Mouse (Mus musculus): ENCODE measurements around the gene Cdyl. TPM values are rescaled to one million over a fixed set of nuclear protein-coding genes. Genes with fewer than 3 reads are reported as not detected.
A peak's percentile ranks its signal among the peaks of the same experiment; 100 is the strongest.

The Cdyl gene
- polyA plus RNA-seq, 1 experiment from 2014 or later = 9.5 TPM

GRCm38 (mm10) chr13:35760372-35760771 lies 100.7 kb downstream of the Cdyl start:
- Histone ChIP-seq H3K9me3 (replicated peaks) (no peaks in the 10 kb centered on the region), H3K4me1 (replicated peaks) (peaks cover 96% of the 10 kb centered on the region), H3K4me2 (no peak overlapping the region)

GRCm38 (mm10) chr13:35764559-35764958 lies 104.9 kb downstream of the Cdyl start:
- no peaks in the 10 kb centered on the region for H3K36me3 ChIP-seq (replicated peaks)
- H3K9me3 ChIP-seq (replicated peaks) = no peaks in the 10 kb centered on the region
- peak overlapping the region; percentile 34; the same call in 1 of the 2 replicates for H3K27ac ChIP-seq (replicated peaks)
- peaks cover 93% of the 10 kb centered on the region for H3K4me1 ChIP-seq (replicated peaks)
- no peaks in the 10 kb centered on the region for H3K27me3 ChIP-seq
- peak; percentile 42 for ATAC-seq (ENCODE audit: insufficient read depth)
- H3K9ac ChIP-seq = no peak overlapping the region
- H3K4me3 ChIP-seq (replicated peaks) = no peak overlapping the region
- 20% methylated on average over 3 of the region's 3 CpGs for WGBS (ENCODE audit: insufficient replicate concordance)
- peak overlapping the region; percentile 4; the same call in 1 of the 2 replicates for H3K4me2 ChIP-seq

More at GRCm38 (mm10) chr13:35760372-35760771, 100.7 kb downstream of the Cdyl start:
- 0 out of 2 replicates have a peak, but pooled peaks cover 7% of the 10 kb centered on the region for H3K36me3 ChIP-seq (replicated peaks)
- ATAC-seq (ENCODE audit: insufficient read depth) = no peak
- H3K4me3 ChIP-seq (replicated peaks) = no peak overlapping the region
- H3K27ac ChIP-seq (replicated peaks) = no peak overlapping the region
- H3K27me3 ChIP-seq = no peaks in the 10 kb centered on the region
- 67% methylated on average over 2 of the region's 2 CpGs for WGBS (ENCODE audit: insufficient replicate concordance)
- no peak overlapping the region for H3K9ac ChIP-seq

GRCm38 (mm10) chr13:35765817-35766216 lies 106.2 kb downstream of the Cdyl start:
- Histone ChIP-seq H3K4me1 (replicated peaks) (peaks cover 91% of the 10 kb centered on the region), H3K36me3 (replicated peaks) (no peaks in the 10 kb centered on the region), H3K9me3 (replicated peaks) (no peaks in the 10 kb centered on the region), H3K9ac (peak overlapping the region; percentile 16; the same call in 1 of the 2 replicates), H3K4me2 (no peak overlapping the region), H3K27ac (replicated peaks) (peak overlapping the region; percentile 56; the same call in 1 of the 2 replicates), H3K27me3 (no peaks in the 10 kb centered on the region), H3K4me3 (replicated peaks) (no peak overlapping the region)
- whole genome bisulfite sequencing (ENCODE audit: insufficient replicate concordance) = 52% methylated on average over 2 of the region's 2 CpGs
- no peak for ATAC-seq (ENCODE audit: insufficient read depth)

GRCm38 (mm10) chr13:35769673-35770072 lies 110.0 kb downstream of the Cdyl start:
- Histone ChIP-seq H3K4me1 (replicated peaks) (peaks cover 82% of the 10 kb centered on the region), H3K9me3 (replicated peaks) (no peaks in the 10 kb centered on the region), H3K9ac (no peak overlapping the region; the same call in 1 of the 2 replicates), H3K36me3 (replicated peaks) (no peaks in the 10 kb centered on the region), H3K27me3 (no peaks in the 10 kb centered on the region), H3K4me3 (replicated peaks) (no peak overlapping the region), H3K4me2 (no peak overlapping the region), H3K27ac (replicated peaks) (0 out of 2 replicates have a peak overlapping the region, but pooled peaks have one; percentile 14)
- no peak for ATAC-seq (ENCODE audit: insufficient read depth)
- WGBS (ENCODE audit: insufficient replicate concordance) = 73% methylated on average over 2 of the region's 2 CpGs

GRCm38 (mm10) chr13:35770421-35770820 lies 110.8 kb downstream of the Cdyl start:
- no peak overlapping the region for H3K9ac ChIP-seq
- peaks cover 80% of the 10 kb centered on the region for H3K4me1 ChIP-seq (replicated peaks)
- H3K4me3 ChIP-seq (replicated peaks) = no peak overlapping the region
- no peaks in the 10 kb centered on the region for H3K9me3 ChIP-seq (replicated peaks)
- ATAC-seq (ENCODE audit: insufficient read depth) = no peak
- H3K27ac ChIP-seq (replicated peaks) = no peak overlapping the region
- no peak overlapping the region for H3K4me2 ChIP-seq
- H3K36me3 ChIP-seq (replicated peaks) = no peaks in the 10 kb centered on the region
- H3K27me3 ChIP-seq = no peaks in the 10 kb centered on the region
- WGBS (ENCODE audit: insufficient replicate concordance) = 84% methylated on average over 9 of the region's 9 CpGs

GRCm38 (mm10) chr13:35771968-35772382 lies 112.3 kb downstream of the Cdyl start:
- no peaks in the 10 kb centered on the region for H3K36me3 ChIP-seq (replicated peaks)
- no peak overlapping the region for H3K4me2 ChIP-seq
- H3K9ac ChIP-seq = no peak overlapping the region
- peak; percentile 56; the same call in 1 of the 2 replicates for ATAC-seq (ENCODE audit: insufficient read depth)
- H3K9me3 ChIP-seq (replicated peaks) = no peaks in the 10 kb centered on the region
- no peak overlapping the region for H3K27ac ChIP-seq (replicated peaks)
- H3K4me1 ChIP-seq (replicated peaks) = peaks cover 64% of the 10 kb centered on the region
- 58% methylated on average over 9 of the region's 9 CpGs for WGBS (ENCODE audit: insufficient replicate concordance)
- H3K27me3 ChIP-seq = no peaks in the 10 kb centered on the region
- no peak overlapping the region for H3K4me3 ChIP-seq (replicated peaks)

- 65% methylated on average over 7 of the region's 7 CpGs for WGBS (ENCODE audit: insufficient replicate concordance)
- no peak for ATAC-seq (ENCODE audit: insufficient read depth)
- no peak overlapping the region for H3K9ac ChIP-seq
Measured at GRCm38 (mm10) chr13:35773763-35774162, 114.1 kb downstream of the Cdyl start.

GRCm38 (mm10) chr13:35776123-35776522 lies 116.5 kb downstream of the Cdyl start:
- Histone ChIP-seq H3K4me3 (replicated peaks) (no peak overlapping the region), H3K4me1 (replicated peaks) (peaks cover 57% of the 10 kb centered on the region), H3K4me2 (no peak overlapping the region), H3K27ac (replicated peaks) (no peak overlapping the region), H3K36me3 (replicated peaks) (no peaks in the 10 kb centered on the region), H3K27me3 (no peaks in the 10 kb centered on the region), H3K9ac (no peak overlapping the region), H3K9me3 (replicated peaks) (no peaks in the 10 kb centered on the region)
- 88% methylated on average over 7 of the region's 7 CpGs for WGBS (ENCODE audit: insufficient replicate concordance)
- ATAC-seq (ENCODE audit: insufficient read depth) = no peak

More at GRCm38 (mm10) chr13:35773763-35774162, 114.1 kb downstream of the Cdyl start:
- Histone ChIP-seq H3K36me3 (replicated peaks) (no peaks in the 10 kb centered on the region), H3K4me3 (replicated peaks) (no peak overlapping the region), H3K9me3 (replicated peaks) (no peaks in the 10 kb centered on the region), H3K4me1 (replicated peaks) (peaks cover 57% of the 10 kb centered on the region), H3K27ac (replicated peaks) (no peak overlapping the region), H3K27me3 (no peaks in the 10 kb centered on the region), H3K4me2 (no peak overlapping the region)

GRCm38 (mm10) chr13:35780714-35781113 lies 121.1 kb downstream of the Cdyl start:
- H3K4me1 ChIP-seq (replicated peaks) = peaks cover 71% of the 10 kb centered on the region
- 62% methylated on average over 3 of the region's 3 CpGs for WGBS (ENCODE audit: insufficient replicate concordance)
- H3K4me3 ChIP-seq (replicated peaks) = no peak overlapping the region
- no peak overlapping the region for H3K4me2 ChIP-seq
- H3K27ac ChIP-seq (replicated peaks) = no peak overlapping the region
- ATAC-seq (ENCODE audit: insufficient read depth) = no peak
- H3K9ac ChIP-seq = no peak overlapping the region
- H3K27me3 ChIP-seq = no peaks in the 10 kb centered on the region
- no peaks in the 10 kb centered on the region for H3K36me3 ChIP-seq (replicated peaks)
- H3K9me3 ChIP-seq (replicated peaks) = no peaks in the 10 kb centered on the region

- Histone ChIP-seq H3K27me3 (no peaks in the 10 kb centered on the region), H3K4me3 (replicated peaks) (no peak overlapping the region), H3K36me3 (replicated peaks) (no peaks in the 10 kb centered on the region), H3K27ac (replicated peaks) (no peak overlapping the region), H3K9me3 (replicated peaks) (no peaks in the 10 kb centered on the region), H3K4me1 (replicated peaks) (peaks cover 81% of the 10 kb centered on the region), H3K9ac (no peak overlapping the region), H3K4me2 (no peak overlapping the region)
- ATAC-seq (ENCODE audit: insufficient read depth) = no peak
- WGBS (ENCODE audit: insufficient replicate concordance) = 73% methylated on average over 3 of the region's 3 CpGs
Measured at GRCm38 (mm10) chr13:35781755-35782154, 122.1 kb downstream of the Cdyl start.

- Histone ChIP-seq H3K27ac (replicated peaks) (peak overlapping the region; percentile 51), H3K9me3 (replicated peaks) (no peaks in the 10 kb centered on the region), H3K36me3 (replicated peaks) (no peaks in the 10 kb centered on the region), H3K4me1 (replicated peaks) (peaks cover 83% of the 10 kb centered on the region), H3K4me3 (replicated peaks) (no peak overlapping the region), H3K4me2 (peak overlapping the region; percentile 30), H3K27me3 (no peaks in the 10 kb centered on the region), H3K9ac (no peak overlapping the region)
- WGBS (ENCODE audit: insufficient replicate concordance) = 64% methylated on average over 2 of the region's 2 CpGs
- peak; percentile 29 for ATAC-seq (ENCODE audit: insufficient read depth)
Measured at GRCm38 (mm10) chr13:35782949-35783348, 123.3 kb downstream of the Cdyl start.

- Histone ChIP-seq H3K27ac (replicated peaks) (peak overlapping the region; percentile 51), H3K4me2 (peak overlapping the region; percentile 30), H3K9ac (no peak overlapping the region), H3K4me1 (replicated peaks) (peaks cover 84% of the 10 kb centered on the region), H3K9me3 (replicated peaks) (no peaks in the 10 kb centered on the region), H3K36me3 (replicated peaks) (no peaks in the 10 kb centered on the region), H3K27me3 (no peaks in the 10 kb centered on the region), H3K4me3 (replicated peaks) (no peak overlapping the region)
- ATAC-seq (ENCODE audit: insufficient read depth) = no peak
- WGBS (ENCODE audit: insufficient replicate concordance) = 46% methylated on average over 6 of the region's 6 CpGs
Measured at GRCm38 (mm10) chr13:35783576-35783975, 123.9 kb downstream of the Cdyl start.
